Comparison of ENCODE assay signal across 8 mouse cellular contexts in the genomic region with DNA sequence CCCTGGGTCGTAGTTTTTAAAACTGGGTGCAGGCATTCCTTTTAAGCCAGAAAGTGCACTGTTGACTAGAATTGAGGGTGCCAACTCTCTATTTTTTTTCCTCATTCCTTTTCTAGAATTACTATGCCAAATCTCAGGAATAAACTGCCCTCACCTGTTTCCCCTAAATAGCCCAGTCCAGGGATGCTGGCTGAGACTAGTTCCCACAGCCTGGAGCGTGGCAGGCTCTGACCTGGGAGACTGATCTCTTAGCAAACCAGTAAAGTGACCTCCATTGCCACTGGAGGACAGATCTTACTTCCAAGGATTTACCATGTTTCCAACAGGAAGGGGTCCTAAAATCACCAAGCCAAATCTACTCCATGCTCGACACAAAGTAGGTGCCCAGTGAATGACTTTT. TPM values are rescaled to one million over a fixed set of nuclear protein-coding genes. Genes with fewer than 3 reads are reported as not detected.
DNase-seq lines count a peak whose midpoint lies in the region; ATAC-seq and TF ChIP-seq lines count a peak whose summit lies in the region.

No protein-coding gene starts in this region.

- no peak for TF ChIP-seq EP300 in lung, postnatal 0 days (IDR thresholded peaks at IDR 0.05)

- TF ChIP-seq CTCF in lung, postnatal 0 days (IDR thresholded peaks at IDR 0.05), result no peak

- no peaks in the 10 kb centered on the region for H3K9me3 ChIP-seq in lung, postnatal 0 days (ENCODE audit: low read length)
- H3K9me3 ChIP-seq in hindbrain, embryonic 12.5 days (replicated peaks), result no peaks in the 10 kb centered on the region
- H3K9me3 ChIP-seq in limb, embryonic 12.5 days, result no peaks in the 10 kb centered on the region
- H3K9me3 ChIP-seq in stomach, embryonic 15.5 days, result no peaks in the 10 kb centered on the region

- WGBS in lung, postnatal 0 days, result 81% methylated on average over 3 of the region's 3 CpGs
- 78% methylated on average over 3 of the region's 3 CpGs for WGBS in hindbrain, embryonic 12.5 days
- WGBS in limb, embryonic 12.5 days, result 88% methylated on average over 3 of the region's 3 CpGs
- 79% methylated on average over 3 of the region's 3 CpGs for WGBS in stomach, embryonic 15.5 days

- no peak for ATAC-seq in lung, postnatal 0 days
- no peak for ATAC-seq in hindbrain, embryonic 12.5 days (ENCODE audit: low FRiP score)
- no peak for ATAC-seq in limb, embryonic 12.5 days (ENCODE audit: insufficient number of reproducible peaks, insufficient read depth, low FRiP score, low TSS enrichment, low read depth)
- no peak for ATAC-seq in stomach, embryonic 15.5 days (ENCODE audit: insufficient read depth, low FRiP score, low read depth)

- peak overlapping the region; percentile 76; the same call in 1 of the 2 replicates for H3K4me2 ChIP-seq in lung, postnatal 0 days (replicated peaks; ENCODE audit: low read depth, low read length)
- H3K4me2 ChIP-seq in hindbrain, embryonic 12.5 days (replicated peaks), result peak overlapping the region; percentile 78
- peak overlapping the region; percentile 80 for H3K4me2 ChIP-seq in limb, embryonic 12.5 days
- H3K4me2 ChIP-seq in stomach, embryonic 15.5 days, result peak overlapping the region; percentile 74

- no peak overlapping the region for H3K4me3 ChIP-seq in lung, postnatal 0 days (ENCODE audit: low read depth, low read length)
- H3K4me3 ChIP-seq in hindbrain, embryonic 12.5 days, result peak overlapping the region; percentile 59; the same call in 1 of the 2 replicates
- peak overlapping the region; percentile 69 for H3K4me3 ChIP-seq in limb, embryonic 12.5 days (replicated peaks)
- peak overlapping the region; percentile 76 for H3K4me3 ChIP-seq in stomach, embryonic 15.5 days (replicated peaks)

- H3K9ac ChIP-seq in lung, postnatal 0 days (replicated peaks; ENCODE audit: low read depth), result no peak overlapping the region
- no peak overlapping the region for H3K9ac ChIP-seq in hindbrain, embryonic 12.5 days
- H3K9ac ChIP-seq in limb, embryonic 12.5 days (replicated peaks), result no peak overlapping the region
- no peak overlapping the region for H3K9ac ChIP-seq in stomach, embryonic 15.5 days

- no peaks in the 10 kb centered on the region; the same call in 1 of the 2 replicates for H3K27me3 ChIP-seq in lung, postnatal 0 days (replicated peaks; ENCODE audit: insufficient read depth, low read length)
- peaks cover 4% of the 10 kb centered on the region; the same call in 1 of the 2 replicates for H3K27me3 ChIP-seq in hindbrain, embryonic 12.5 days
- no peaks in the 10 kb centered on the region; the same call in 1 of the 2 replicates for H3K27me3 ChIP-seq in limb, embryonic 12.5 days
- H3K27me3 ChIP-seq in stomach, embryonic 15.5 days (replicated peaks), result no peaks in the 10 kb centered on the region

- DNase-seq in lung, postnatal 0 days (ENCODE audit: low spot score), result no peak
- DNase-seq in lung, postnatal 25 days (ENCODE audit: low spot score), result no peak
- no peak for DNase-seq in layer of hippocampus, adult 9-11 months
- no peak for DNase-seq in urinary bladder, adult 18-20 months (ENCODE audit: low spot score in 2 of 2)
- DNase-seq in thymus, postnatal 4 days, result no peak

- H3K36me3 ChIP-seq in lung, postnatal 0 days (ENCODE audit: insufficient read depth, low read length), result 0 out of 2 replicates have a peak, but pooled peaks cover 4% of the 10 kb centered on the region
- H3K36me3 ChIP-seq in hindbrain, embryonic 12.5 days, result peaks cover 21% of the 10 kb centered on the region
- H3K36me3 ChIP-seq in limb, embryonic 12.5 days, result peaks cover 23% of the 10 kb centered on the region
- H3K36me3 ChIP-seq in stomach, embryonic 15.5 days, result peaks cover 15% of the 10 kb centered on the region

- no peak overlapping the region for H3K27ac ChIP-seq in lung, postnatal 0 days (ENCODE audit: low read length)
- H3K27ac ChIP-seq in hindbrain, embryonic 12.5 days, result no peak overlapping the region
- no peak overlapping the region for H3K27ac ChIP-seq in limb, embryonic 12.5 days
- no peak overlapping the region for H3K27ac ChIP-seq in stomach, embryonic 15.5 days

- peaks cover 10% of the 10 kb centered on the region; the same call in 1 of the 2 replicates for H3K4me1 ChIP-seq in lung, postnatal 0 days (ENCODE audit: insufficient read depth, low read depth, low read length)
- H3K4me1 ChIP-seq in hindbrain, embryonic 12.5 days, result peaks cover 14% of the 10 kb centered on the region
- peaks cover 17% of the 10 kb centered on the region for H3K4me1 ChIP-seq in limb, embryonic 12.5 days (replicated peaks)
- peaks cover 13% of the 10 kb centered on the region; the same call in 1 of the 2 replicates for H3K4me1 ChIP-seq in stomach, embryonic 15.5 days

RNA-seq across cellular contexts. Expression of gene Atp6v1f, which starts 1.3 kb away (rescaled TPM):
- polyA plus RNA-seq in lung, postnatal 0 days (2015; fragmentation: Nextera tagmentation; extraction: Ambion mirVana), result 264 and 293 TPM in 2 replicates
- 215 and 230 TPM in 2 replicates for polyA plus RNA-seq in hindbrain, embryonic 12.5 days (2016; fragmentation: Nextera tagmentation; extraction: Ambion mirVana)
- 208 and 216 TPM in 2 replicates for polyA plus RNA-seq in limb, embryonic 12.5 days (2016; fragmentation: Nextera tagmentation; extraction: Ambion mirVana)
- polyA plus RNA-seq in stomach, embryonic 15.5 days (2015; fragmentation: Nextera tagmentation; extraction: Ambion mirVana), result 244 and 256 TPM in 2 replicates

RNA-seq across cellular contexts. Expression of gene Atp6v1fnb, which starts 2.4 kb away (rescaled TPM):
- polyA plus RNA-seq in lung, postnatal 0 days (2015; fragmentation: Nextera tagmentation; extraction: Ambion mirVana), result not detected in 2 replicates
- 0.43 TPM in 1 of 2 replicates, not detected in the other for polyA plus RNA-seq in hindbrain, embryonic 12.5 days (2016; fragmentation: Nextera tagmentation; extraction: Ambion mirVana)
- 0.64 TPM in 1 of 2 replicates, not detected in the other for polyA plus RNA-seq in limb, embryonic 12.5 days (2016; fragmentation: Nextera tagmentation; extraction: Ambion mirVana)
- 0.24 TPM in 1 of 2 replicates, not detected in the other for polyA plus RNA-seq in stomach, embryonic 15.5 days (2015; fragmentation: Nextera tagmentation; extraction: Ambion mirVana)

RNA-seq across cellular contexts. Expression of gene Flnc, which starts 35.8 kb away (rescaled TPM):
- polyA plus RNA-seq in lung, postnatal 0 days (2015; fragmentation: Nextera tagmentation; extraction: Ambion mirVana), result 1.2 and 1.5 TPM in 2 replicates
- polyA plus RNA-seq in hindbrain, embryonic 12.5 days (2016; fragmentation: Nextera tagmentation; extraction: Ambion mirVana), result 11.8 and 14.5 TPM in 2 replicates
- 10.8 and 13.9 TPM in 2 replicates for polyA plus RNA-seq in limb, embryonic 12.5 days (2016; fragmentation: Nextera tagmentation; extraction: Ambion mirVana)
- 12.1 and 13.6 TPM in 2 replicates for polyA plus RNA-seq in stomach, embryonic 15.5 days (2015; fragmentation: Nextera tagmentation; extraction: Ambion mirVana)

RNA-seq across cellular contexts. Expression of gene Kcp, which starts 38.9 kb away (rescaled TPM):
- polyA plus RNA-seq in lung, postnatal 0 days (2015; fragmentation: Nextera tagmentation; extraction: Ambion mirVana), result 4.0 and 4.8 TPM in 2 replicates
- 22.0 and 24.7 TPM in 2 replicates for polyA plus RNA-seq in hindbrain, embryonic 12.5 days (2016; fragmentation: Nextera tagmentation; extraction: Ambion mirVana)
- polyA plus RNA-seq in limb, embryonic 12.5 days (2016; fragmentation: Nextera tagmentation; extraction: Ambion mirVana), result 38.7 and 41.6 TPM in 2 replicates
- 20.3 and 20.7 TPM in 2 replicates for polyA plus RNA-seq in stomach, embryonic 15.5 days (2015; fragmentation: Nextera tagmentation; extraction: Ambion mirVana)

RNA-seq across cellular contexts. Expression of gene Irf5, which starts 57.6 kb away (rescaled TPM):
- polyA plus RNA-seq in lung, postnatal 0 days (2015; fragmentation: Nextera tagmentation; extraction: Ambion mirVana), result 8.5 and 8.6 TPM in 2 replicates
- polyA plus RNA-seq in hindbrain, embryonic 12.5 days (2016; fragmentation: Nextera tagmentation; extraction: Ambion mirVana), result 2.9 and 3.2 TPM in 2 replicates
- 1.7 and 2.2 TPM in 2 replicates for polyA plus RNA-seq in limb, embryonic 12.5 days (2016; fragmentation: Nextera tagmentation; extraction: Ambion mirVana)
- 8.9 and 11.1 TPM in 2 replicates for polyA plus RNA-seq in stomach, embryonic 15.5 days (2015; fragmentation: Nextera tagmentation; extraction: Ambion mirVana)
